8 mouse cellular contexts compared by ENCODE assay signal in the genomic region with DNA sequence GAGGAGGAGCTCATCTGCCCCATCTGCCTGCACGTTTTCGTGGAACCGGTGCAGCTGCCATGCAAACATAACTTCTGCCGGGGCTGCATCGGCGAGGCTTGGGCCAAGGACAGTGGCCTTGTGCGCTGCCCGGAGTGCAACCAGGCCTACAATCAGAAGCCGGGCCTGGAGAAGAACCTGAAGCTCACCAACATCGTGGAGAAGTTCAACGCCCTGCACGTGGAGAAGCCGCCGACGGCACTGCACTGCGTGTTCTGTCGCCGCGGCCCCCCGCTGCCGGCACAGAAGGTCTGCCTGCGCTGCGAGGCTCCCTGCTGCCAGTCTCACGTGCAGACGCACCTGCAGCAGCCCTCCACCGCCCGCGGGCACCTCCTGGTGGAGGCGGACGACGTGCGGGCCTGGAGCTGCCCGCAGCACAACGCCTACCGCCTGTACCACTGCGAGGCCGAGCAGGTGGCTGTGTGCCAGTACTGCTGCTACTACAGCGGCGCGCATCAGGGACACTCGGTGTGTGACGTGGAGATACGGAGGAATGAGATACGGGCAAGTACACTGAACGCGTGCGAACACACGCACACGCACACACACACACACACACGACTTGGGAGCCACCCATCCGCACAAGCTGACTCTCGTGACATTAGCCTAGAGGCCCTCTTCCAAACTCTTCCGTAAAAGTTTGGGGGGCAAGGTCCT. TPM values are rescaled to one million over a fixed set of nuclear protein-coding genes. Genes with fewer than 3 reads are reported as not detected.
DNase-seq lines count a peak whose midpoint lies in the region; ATAC-seq and TF ChIP-seq lines count a peak whose summit lies in the region.

No protein-coding gene starts in this region.

- no peaks in the 10 kb centered on the region for H3K27me3 ChIP-seq in embryonic facial prominence, embryonic 15.5 days
- no peaks in the 10 kb centered on the region for H3K27me3 ChIP-seq in heart, embryonic 14.5 days (ENCODE audit: control insufficient read depth, insufficient read depth, low read length)
- no peaks in the 10 kb centered on the region for H3K27me3 ChIP-seq in liver, embryonic 14.5 days (ENCODE audit: control insufficient read depth, insufficient read depth, low read length)
- no peaks in the 10 kb centered on the region for H3K27me3 ChIP-seq in neural tube, embryonic 11.5 days (ENCODE audit: control insufficient read depth, insufficient read depth, low read length)
- H3K27me3 ChIP-seq in stomach, postnatal 0 days (ENCODE audit: control insufficient read depth, insufficient read depth, low read length): no peaks in the 10 kb centered on the region

- peak overlapping the region; percentile 84 for H3K9ac ChIP-seq in embryonic facial prominence, embryonic 15.5 days
- peak overlapping the region; percentile 98 for H3K9ac ChIP-seq in heart, embryonic 14.5 days (ENCODE audit: low read length)
- peak overlapping the region; percentile 87 for H3K9ac ChIP-seq in liver, embryonic 14.5 days (replicated peaks)
- H3K9ac ChIP-seq in neural tube, embryonic 11.5 days (ENCODE audit: low read length): peak overlapping the region; percentile 98
- peak overlapping the region; percentile 99 for H3K9ac ChIP-seq in stomach, postnatal 0 days (ENCODE audit: low read length)

- H3K27ac ChIP-seq in embryonic facial prominence, embryonic 15.5 days (replicated peaks): peak overlapping the region; percentile 98
- H3K27ac ChIP-seq in heart, embryonic 14.5 days (replicated peaks in 1 of 2; ENCODE audit: control insufficient read depth in 1 of 2, insufficient read depth in 1 of 2, low read depth in 2 of 2, low read length in 2 of 2): peak overlapping the region; percentile 100
- H3K27ac ChIP-seq in liver, embryonic 14.5 days: peak overlapping the region; percentile 95
- H3K27ac ChIP-seq in neural tube, embryonic 11.5 days (ENCODE audit: low read depth, low read length): peak overlapping the region; percentile 100
- H3K27ac ChIP-seq in stomach, postnatal 0 days (replicated peaks): peak overlapping the region; percentile 100

- WGBS in embryonic facial prominence, embryonic 15.5 days: under 1% methylated on average over 53 of the region's 53 CpGs
- under 1% methylated on average over 52 of the region's 53 CpGs for WGBS in heart, embryonic 14.5 days
- 1% methylated on average over 53 of the region's 53 CpGs for WGBS in liver, embryonic 14.5 days (ENCODE audit: insufficient replicate concordance)
- under 1% methylated on average over 53 of the region's 53 CpGs for WGBS in neural tube, embryonic 11.5 days
- WGBS in stomach, postnatal 0 days: under 1% methylated on average over 53 of the region's 53 CpGs

- H3K4me3 ChIP-seq in embryonic facial prominence, embryonic 15.5 days (replicated peaks): peak overlapping the region; percentile 87
- peak overlapping the region; percentile 76 to 97 for H3K4me3 ChIP-seq in heart, embryonic 14.5 days (ENCODE audit: control insufficient read depth in 1 of 2, insufficient read depth in 1 of 2, low read depth in 1 of 2, low read length in 2 of 2)
- H3K4me3 ChIP-seq in liver, embryonic 14.5 days (ENCODE audit: insufficient read depth in 1 of 2, low read depth in 2 of 2, low read length in 2 of 2): peak overlapping the region; percentile 72 to 79
- H3K4me3 ChIP-seq in neural tube, embryonic 11.5 days (ENCODE audit: low read depth, low read length): peak overlapping the region; percentile 99
- peak overlapping the region; percentile 97 for H3K4me3 ChIP-seq in stomach, postnatal 0 days (ENCODE audit: low read depth, low read length)

- DNase-seq in A20 (ENCODE audit: low read depth, low spot score): peak; percentile 93
- peak; percentile 95 for DNase-seq in adrenal gland, postnatal 14 days
- DNase-seq in kidney, postnatal 14 days: peak; percentile 89
- peak; percentile 72 to 79 (median 72) for DNase-seq in liver, embryonic 14.5 days (ENCODE audit: low read depth in 3 of 3, low spot score in 3 of 3)
- DNase-seq in neural tube, embryonic 11.5 days (ENCODE audit: low spot score): peak; percentile 70
- peak; percentile 94 for DNase-seq in stomach, postnatal 0 days (ENCODE audit: low spot score)

- ATAC-seq in embryonic facial prominence, embryonic 15.5 days (ENCODE audit: insufficient number of reproducible peaks, low FRiP score, low TSS enrichment, low read depth): no peak
- 0 out of 2 replicates have a peak, but pooled peaks have one; percentile 5 for ATAC-seq in heart, embryonic 14.5 days (ENCODE audit: insufficient number of reproducible peaks, insufficient read depth, low FRiP score, low read depth)
- peak; percentile 29 for ATAC-seq in liver, embryonic 14.5 days (ENCODE audit: insufficient read depth)
- no peak for ATAC-seq in neural tube, embryonic 11.5 days (ENCODE audit: insufficient read depth, low FRiP score, low TSS enrichment)
- peak; percentile 30 for ATAC-seq in stomach, postnatal 0 days (ENCODE audit: low FRiP score, low TSS enrichment)

- TF ChIP-seq EP300 in liver, embryonic 14.5 days (IDR thresholded peaks at IDR 0.05; ENCODE audit: low read depth): 0 out of 2 replicates have a peak, but pooled peaks have one; percentile 58
- no peak for TF ChIP-seq EP300 in stomach, postnatal 0 days (optimal IDR thresholded peaks at IDR 0.05)

- peak overlapping the region; percentile 94 for H3K4me2 ChIP-seq in embryonic facial prominence, embryonic 15.5 days (replicated peaks)
- peak overlapping the region; percentile 92 for H3K4me2 ChIP-seq in heart, embryonic 14.5 days (ENCODE audit: low read length)
- peak overlapping the region; percentile 82 for H3K4me2 ChIP-seq in liver, embryonic 14.5 days (ENCODE audit: low read depth)
- peak overlapping the region; percentile 99 for H3K4me2 ChIP-seq in neural tube, embryonic 11.5 days (ENCODE audit: low read depth)
- H3K4me2 ChIP-seq in stomach, postnatal 0 days (replicated peaks; ENCODE audit: low read depth): peak overlapping the region; percentile 91

- H3K36me3 ChIP-seq in embryonic facial prominence, embryonic 15.5 days: peaks cover 10% of the 10 kb centered on the region
- peaks cover 30% of the 10 kb centered on the region for H3K36me3 ChIP-seq in heart, embryonic 14.5 days (ENCODE audit: control insufficient read depth, insufficient read depth, low read length)
- H3K36me3 ChIP-seq in liver, embryonic 14.5 days (replicated peaks; ENCODE audit: control insufficient read depth, insufficient read depth, low read depth): peaks cover 13% of the 10 kb centered on the region
- peaks cover 2% of the 10 kb centered on the region; the same call in 1 of the 2 replicates for H3K36me3 ChIP-seq in neural tube, embryonic 11.5 days (ENCODE audit: control insufficient read depth, insufficient read depth, low read length)
- H3K36me3 ChIP-seq in stomach, postnatal 0 days (ENCODE audit: control insufficient read depth, insufficient read depth, low read length): peaks cover 9% of the 10 kb centered on the region

- H3K9me3 ChIP-seq in embryonic facial prominence, embryonic 15.5 days (replicated peaks): no peaks in the 10 kb centered on the region
- no peaks in the 10 kb centered on the region for H3K9me3 ChIP-seq in heart, embryonic 14.5 days (ENCODE audit: control insufficient read depth, low read length)
- H3K9me3 ChIP-seq in liver, embryonic 14.5 days (ENCODE audit: control insufficient read depth, low read length): no peaks in the 10 kb centered on the region
- H3K9me3 ChIP-seq in neural tube, embryonic 11.5 days (ENCODE audit: control insufficient read depth, low read length): no peaks in the 10 kb centered on the region
- no peaks in the 10 kb centered on the region for H3K9me3 ChIP-seq in stomach, postnatal 0 days (ENCODE audit: control insufficient read depth, low read length)

- peak; percentile 83 for TF ChIP-seq CTCF in liver, embryonic 14.5 days (IDR thresholded peaks at IDR 0.05; ENCODE audit: low read depth)
- peak; percentile 83 for TF ChIP-seq CTCF in stomach, postnatal 0 days (IDR thresholded peaks at IDR 0.05; ENCODE audit: low read depth)

- H3K4me1 ChIP-seq in embryonic facial prominence, embryonic 15.5 days: peaks cover 47% of the 10 kb centered on the region
- H3K4me1 ChIP-seq in heart, embryonic 14.5 days (ENCODE audit: control insufficient read depth in 2 of 2, insufficient read depth in 2 of 2, low read length in 2 of 2): peaks cover 25 to 33% of the 10 kb centered on the region in 2 experiments
- peaks cover 25 to 34% of the 10 kb centered on the region in 2 experiments for H3K4me1 ChIP-seq in liver, embryonic 14.5 days (replicated peaks; ENCODE audit: control insufficient read depth in 2 of 2, insufficient read depth in 2 of 2, low read length in 1 of 2)
- H3K4me1 ChIP-seq in neural tube, embryonic 11.5 days (ENCODE audit: control insufficient read depth, insufficient read depth, low read length): peaks cover 39% of the 10 kb centered on the region
- H3K4me1 ChIP-seq in stomach, postnatal 0 days (replicated peaks; ENCODE audit: control insufficient read depth, insufficient read depth): peaks cover 20% of the 10 kb centered on the region

RNA-seq across cellular contexts. Expression of a gene that starts 1.1 kb away (rescaled TPM):
- 39.3 and 44.9 TPM in 2 replicates for total RNA-seq in adrenal gland, postnatal 14 days (2021)
- 20.7 and 21.7 TPM in 2 replicates for polyA plus RNA-seq in embryonic facial prominence, embryonic 15.5 days (2015; fragmentation: Nextera tagmentation; extraction: Ambion mirVana)
- 23.4 TPM in 2 replicates for polyA plus RNA-seq in heart, embryonic 14.5 days (2014; fragmentation: Nextera tagmentation; extraction: Ambion mirVana)
- 7.3 and 7.7 TPM in 2 replicates for polyA plus RNA-seq in liver, embryonic 14.5 days (2012; rRNA removed)
- polyA plus RNA-seq in liver, embryonic 14.5 days (2014; fragmentation: Nextera tagmentation; extraction: Ambion mirVana): 7.5 and 10.1 TPM in 2 replicates
- 26.6 and 28.7 TPM in 2 replicates for polyA plus RNA-seq in neural tube, embryonic 11.5 days (2014; fragmentation: Nextera tagmentation; extraction: Ambion mirVana)
- 15.1 and 16.4 TPM in 2 replicates for polyA plus RNA-seq in stomach, postnatal 0 days (2015; fragmentation: Nextera tagmentation; extraction: Ambion mirVana)

Comparison
In these comparisons a context has a peak if more than half of its experiments do, and no peak if none do; other contexts are left out.
1. ATAC-seq: peak in heart, embryonic 14.5 days (single experiment), liver, embryonic 14.5 days (single experiment) and stomach, postnatal 0 days (single experiment); none in embryonic facial prominence, embryonic 15.5 days (single experiment) and neural tube, embryonic 11.5 days (single experiment).
2. Peak in every context shown above with its lines, with median percentiles within 50 percentile points of each other: DNase-seq, H3K27ac ChIP-seq, H3K4me2 ChIP-seq, H3K4me3 ChIP-seq and H3K9ac ChIP-seq.